Mouse (Mus musculus) heart, embryonic 14.5 days (tissue): Measurements from ENCODE around the gene Zdhhc14. TPM values are rescaled to one million over a fixed set of nuclear protein-coding genes. Genes with fewer than 3 reads are reported as not detected.

ENCODE experiments used
- ATAC-seq: fragments of 200-750 bp; cut with Nextera tagmentation; 2 replicates; pipeline ENCODE4 v1.8.0; 2017; ENCODE audit warnings: low read depth, moderate TSS enrichment; ENCODE audit not compliant: insufficient number of reproducible peaks, insufficient read depth, low FRiP score
- H3K27ac ChIP-seq, 2 experiments: fragments of 200-500 bp in 1 of 2; fragments of 300-500 bp in 1 of 2; sonication (generic) in 1 of 2; replicated peaks in 1 of 2; 2 replicates each; pipeline ENCODE4 v1.5.1; 2012 to 2014; ENCODE audit warnings: low read depth in 2 of 2, low read length in 2 of 2, control low read depth in 1 of 2, mild to moderate bottlenecking in 1 of 2, mixed read lengths in 1 of 2; ENCODE audit not compliant: control insufficient read depth in 1 of 2, insufficient read depth in 1 of 2
- H3K27me3 ChIP-seq: fragments of 300-500 bp; sonication (generic); 2 replicates; pipeline ENCODE4 v1.6.1; 2014; ENCODE audit warnings: mild to moderate bottlenecking, low read length, control low read depth; ENCODE audit not compliant: control insufficient read depth, insufficient read depth
- H3K36me3 ChIP-seq: fragments of 300-500 bp; sonication (generic); 2 replicates; pipeline ENCODE4 v1.6.1; 2014; ENCODE audit warnings: mild to moderate bottlenecking, control low read depth, low read length, mixed read lengths; ENCODE audit not compliant: control insufficient read depth, insufficient read depth
- H3K4me1 ChIP-seq, 2 experiments: fragments of 200-500 bp in 1 of 2; fragments of 300-500 bp in 1 of 2; sonication (generic) in 1 of 2; 2 replicates each; pipeline ENCODE4 v1.6.1; 2012 to 2014; ENCODE audit warnings: low read length in 2 of 2, control low read depth in 1 of 2, mixed read lengths in 1 of 2; ENCODE audit not compliant: control insufficient read depth in 2 of 2, insufficient read depth in 2 of 2
- H3K4me2 ChIP-seq: fragments of 300-500 bp; sonication (generic); 2 replicates; pipeline ENCODE4 v1.6.1; 2014; ENCODE audit warnings: mild to moderate bottlenecking, low read length
- H3K4me3 ChIP-seq, 2 experiments: fragments of 200-500 bp in 1 of 2; fragments of 300-500 bp in 1 of 2; sonication (generic) in 1 of 2; 2 replicates each; pipeline ENCODE4 v1.5.1; 2012 to 2014; ENCODE audit warnings: low read length in 2 of 2, mild to moderate bottlenecking in 2 of 2, control low read depth in 1 of 2, low read depth in 1 of 2, moderate library complexity in 1 of 2; ENCODE audit not compliant: control insufficient read depth in 1 of 2, insufficient read depth in 1 of 2
- H3K9ac ChIP-seq: fragments of 300-500 bp; sonication (generic); 2 replicates; pipeline ENCODE4 v1.6.1; 2014; ENCODE audit warnings: mild to moderate bottlenecking, low read length
- H3K9me3 ChIP-seq: fragments of 300-500 bp; sonication (generic); 2 replicates; pipeline ENCODE4 v1.6.1; 2016; ENCODE audit warnings: low read length, control low read depth; ENCODE audit not compliant: control insufficient read depth
- WGBS: fragments of 180-500 bp; shearing (Covaris S2); extraction: QIAGEN DNeasy Blood & Tissue Kit; methylation state at CpG from one replicate; pipeline ENCODE4 v1.1.7; 2014; 5-methylcytosine and 5-hydroxymethylcytosine counted together
- polyA plus RNA-seq: library from polyadenylated mRNA; unstranded; fragments of >200 nt; fragmentation: Nextera tagmentation; extraction: Ambion mirVana; gene quantifications from 2 replicates; pipeline ENCODE4 v1.2.1, GENCODE M21; 2014

The Zdhhc14 gene
- polyA plus RNA-seq, 1 experiment from 2014 or later, result 1.5 TPM

GRCm38 (mm10) chr17:5492746-5493160, 396 bp downstream of the Zdhhc14 start:
- H3K4me2 ChIP-seq, result peak overlapping the region; percentile 100
- peak; percentile 32; the same call in 1 of the 2 replicates for ATAC-seq
- WGBS, result under 1% methylated on average over 45 of the region's 48 CpGs
- H3K27me3 ChIP-seq, result peaks cover 21% of the 10 kb centered on the region; the same call in 1 of the 2 replicates
- H3K4me1 ChIP-seq, result peaks cover 4 to 6% of the 10 kb centered on the region in 2 experiments; a peak in 2 of 4 replicates
- H3K36me3 ChIP-seq, result no peaks in the 10 kb centered on the region
- no peaks in the 10 kb centered on the region for H3K9me3 ChIP-seq
- H3K4me3 ChIP-seq, result peak overlapping the region; percentile 70 to 75
- H3K27ac ChIP-seq, result peak overlapping the region in 1 of 2 experiments; percentile 88; a peak in 3 of 4 replicates
- H3K9ac ChIP-seq, result peak overlapping the region; percentile 77

DNA sequence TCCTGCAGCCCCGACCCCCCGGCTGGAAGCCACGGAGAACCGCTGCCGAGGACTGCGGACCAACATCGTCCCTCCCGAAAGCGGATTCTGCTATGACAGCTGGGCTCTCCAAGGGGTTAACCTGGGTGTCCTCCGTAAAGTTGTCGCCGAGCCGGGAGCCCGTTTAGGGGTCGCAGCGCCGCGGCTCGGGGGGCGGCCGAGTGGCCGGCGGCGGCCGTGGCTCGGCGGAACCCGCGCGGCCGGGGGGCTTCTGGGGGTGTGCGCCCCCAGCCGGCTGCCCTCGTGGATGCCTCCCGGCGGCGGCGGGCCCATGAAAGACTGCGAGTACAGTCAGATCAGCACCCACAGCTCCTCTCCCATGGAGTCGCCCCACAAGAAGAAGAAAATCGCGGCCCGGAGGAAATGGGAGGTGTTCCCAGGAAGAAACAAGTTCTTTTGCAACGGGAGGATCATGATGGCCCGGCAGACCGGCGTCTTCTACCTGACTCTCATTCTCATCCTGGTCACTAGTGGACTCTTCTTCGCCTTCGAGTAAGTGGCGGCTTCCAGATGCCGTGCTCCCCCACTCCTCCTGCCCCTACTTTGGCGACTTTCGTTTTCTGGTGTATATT, 909 bp downstream of the Zdhhc14 start:
- peak overlapping the region in 1 of 2 experiments; percentile 88; a peak in 1 of 4 replicates for H3K27ac ChIP-seq
- H3K4me2 ChIP-seq, result peak overlapping the region; percentile 100
- no peaks in the 10 kb centered on the region for H3K9me3 ChIP-seq
- H3K36me3 ChIP-seq, result no peaks in the 10 kb centered on the region
- 3% methylated on average over 52 of the region's 53 CpGs for whole genome bisulfite sequencing
- no peak for ATAC-seq
- H3K27me3 ChIP-seq, result peaks cover 21% of the 10 kb centered on the region; the same call in 1 of the 2 replicates
- peak overlapping the region; percentile 70 to 75 for H3K4me3 ChIP-seq
- peak overlapping the region; percentile 77 for H3K9ac ChIP-seq
- peaks cover 4 to 6% of the 10 kb centered on the region in 2 experiments; a peak in 2 of 4 replicates for H3K4me1 ChIP-seq

- Histone ChIP-seq H3K4me3 (peak overlapping the region; percentile 70 to 75), H3K9ac (peak overlapping the region; percentile 77), H3K27ac (no peak overlapping the region), H3K27me3 (peaks cover 18% of the 10 kb centered on the region; the same call in 1 of the 2 replicates), H3K4me2 (peak overlapping the region; percentile 100), H3K4me1 (peaks cover 4 to 6% of the 10 kb centered on the region in 2 experiments; a peak in 2 of 4 replicates), H3K9me3 (no peaks in the 10 kb centered on the region), H3K36me3 (no peaks in the 10 kb centered on the region)
- 33% methylated on average over 4 of the region's 4 CpGs for WGBS
- ATAC-seq, result no peak
Observed at GRCm38 (mm10) chr17:5493809-5494208, 1.5 kb downstream of the Zdhhc14 start.

- Histone ChIP-seq H3K4me2 (no peak overlapping the region; the same call in 1 of the 2 replicates), H3K9ac (no peak overlapping the region), H3K27me3 (peaks cover 11% of the 10 kb centered on the region; the same call in 1 of the 2 replicates), H3K36me3 (no peaks in the 10 kb centered on the region), H3K9me3 (no peaks in the 10 kb centered on the region), H3K27ac (no peak overlapping the region), H3K4me1 (peaks cover 4 to 6% of the 10 kb centered on the region in 2 experiments; a peak in 2 of 4 replicates), H3K4me3 (no peak overlapping the region)
- WGBS, result 87% methylated on average over 7 of the region's 7 CpGs
- no peak for ATAC-seq
Observed at GRCm38 (mm10) chr17:5494832-5495231, 2.5 kb downstream of the Zdhhc14 start.

DNA sequence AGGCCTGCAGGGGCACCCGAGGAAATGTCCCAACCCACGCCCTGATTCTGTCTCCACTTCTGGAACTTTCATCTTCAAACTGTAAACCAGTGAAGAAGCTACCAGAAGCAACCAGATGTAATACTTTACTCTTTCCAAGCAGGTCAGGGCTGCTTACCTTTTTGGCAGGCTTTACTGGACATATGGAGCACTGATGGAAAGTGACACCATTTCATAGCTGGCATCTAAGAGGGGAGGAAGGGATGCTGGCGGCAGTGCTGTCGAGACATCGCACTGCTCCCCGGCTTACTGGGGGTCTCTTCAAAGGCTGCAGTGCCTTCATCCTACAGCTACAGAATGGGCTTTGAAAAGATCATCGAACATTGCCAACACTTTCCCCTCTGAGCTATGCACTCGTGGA, 5.3 kb downstream of the Zdhhc14 start:
- Histone ChIP-seq H3K27ac (no peak overlapping the region), H3K4me2 (no peak overlapping the region), H3K4me3 (no peak overlapping the region), H3K36me3 (no peaks in the 10 kb centered on the region), H3K9me3 (no peaks in the 10 kb centered on the region), H3K4me1 (peaks cover 4 to 6% of the 10 kb centered on the region in 2 experiments; a peak in 2 of 4 replicates), H3K27me3 (peaks cover 11% of the 10 kb centered on the region; the same call in 1 of the 2 replicates), H3K9ac (no peak overlapping the region)
- 76% methylated on average over 8 of the region's 8 CpGs for WGBS
- no peak for ATAC-seq

GRCm38 (mm10) chr17:5498996-5499395, 6.6 kb downstream of the Zdhhc14 start:
- no peak for ATAC-seq
- Histone ChIP-seq H3K9me3 (no peaks in the 10 kb centered on the region), H3K36me3 (no peaks in the 10 kb centered on the region), H3K4me2 (no peak overlapping the region), H3K27ac (no peak overlapping the region), H3K9ac (no peak overlapping the region), H3K27me3 (peaks cover 11% of the 10 kb centered on the region; the same call in 1 of the 2 replicates), H3K4me1 (peaks cover 0 to 2% of the 10 kb centered on the region in 2 experiments; a peak in 1 of 4 replicates), H3K4me3 (no peak overlapping the region)
- 80% methylated on average over 4 of the region's 4 CpGs for WGBS

- Histone ChIP-seq H3K27me3 (no peaks in the 10 kb centered on the region), H3K36me3 (no peaks in the 10 kb centered on the region), H3K9me3 (no peaks in the 10 kb centered on the region), H3K27ac (no peak overlapping the region), H3K4me2 (no peak overlapping the region), H3K4me3 (no peak overlapping the region), H3K9ac (no peak overlapping the region), H3K4me1 (peaks cover 10% of the 10 kb centered on the region in 2 experiments)
- no peak for ATAC-seq
- WGBS, result 68% methylated on average over 8 of the region's 8 CpGs
Observed at GRCm38 (mm10) chr17:5503981-5504760, 11.8 kb downstream of the Zdhhc14 start.
